Mouse (Mus musculus) cerebellum, postnatal 25 days (tissue): Measurements from ENCODE around the gene Fam168a.
"Not testable (repeated sequence)": the region's sequence is repeated elsewhere in the genome, so short reads cannot be mapped to it uniquely, and the experiment has no call there.

ENCODE experiments used
- DNase-seq, 2 experiments: peaks; one replicate each; pipeline ENCODE4 v3.0.0; 2021; ENCODE audit warnings: mixed read lengths in 2 of 2

Gene Fam168a

GRCm38 (mm10) chr7:100844385-100845025 is 138.1 kb downstream of the Fam168a start:
- peak in 1 of 2 experiments; percentile 5 for DNase-seq

- peak in 1 of 2 experiments; percentile 7 for DNase-seq
Observed at GRCm38 (mm10) chr7:100845026-100845400, 138.6 kb downstream of the Fam168a start.

GRCm38 (mm10) chr7:100845412-100845811 is 139.0 kb downstream of the Fam168a start:
- DNase-seq = no peak

GRCm38 (mm10) chr7:100846033-100846432 is 139.6 kb downstream of the Fam168a start:
- DNase-seq = not testable (repeated sequence)

GRCm38 (mm10) chr7:100847131-100847530 is 140.7 kb downstream of the Fam168a start:
- DNase-seq = no peak

GRCm38 (mm10) chr7:100848744-100849143 is 142.3 kb downstream of the Fam168a start:
- DNase-seq = peak; percentile 77 to 86

GRCm38 (mm10) chr7:100849508-100849907 is 143.1 kb downstream of the Fam168a start:
- DNase-seq = no peak

GRCm38 (mm10) chr7:100851481-100852356 is 145.3 kb downstream of the Fam168a start:
- DNase-seq = no peak

- no peak for DNase-seq
Observed at GRCm38 (mm10) chr7:100853396-100853795, 147.0 kb downstream of the Fam168a start.

GRCm38 (mm10) chr7:100854137-100854814 is 147.8 kb downstream of the Fam168a start:
- DNase-seq = no peak

GRCm38 (mm10) chr7:100854861-100855260 is 148.4 kb downstream of the Fam168a start:
- DNase-seq = no peak

GRCm38 (mm10) chr7:100855300-100855699 is 148.9 kb downstream of the Fam168a start:
- DNase-seq = no peak

- DNase-seq = no peak
Observed at GRCm38 (mm10) chr7:100855795-100856573, 149.5 kb downstream of the Fam168a start.

GRCm38 (mm10) chr7:100860450-100860849 is 154.0 kb downstream of the Fam168a start:
- no peak for DNase-seq

- no peak for DNase-seq
Observed at GRCm38 (mm10) chr7:100861209-100861608, 154.8 kb downstream of the Fam168a start.

- no peak for DNase-seq
Observed at GRCm38 (mm10) chr7:100862353-100862752, 155.9 kb downstream of the Fam168a start.

GRCm38 (mm10) chr7:100862828-100863638 is 156.6 kb downstream of the Fam168a start, which contains the start of gene Relt:
Gene Relt (minus strand): TSS chr7:100863446.
- peak; percentile 96 to 97 for DNase-seq

GRCm38 (mm10) chr7:100866675-100867074 is 160.2 kb downstream of the Fam168a start:
- peak; percentile 76 to 86 for DNase-seq

- DNase-seq = no peak
Observed at GRCm38 (mm10) chr7:100867561-100867960, 161.1 kb downstream of the Fam168a start.

GRCm38 (mm10) chr7:100868551-100868950 is 162.1 kb downstream of the Fam168a start:
- no peak for DNase-seq

- DNase-seq = peak; percentile 45 to 60
Observed at GRCm38 (mm10) chr7:100869877-100870629, 163.6 kb downstream of the Fam168a start.
